Mouse (Mus musculus): ENCODE results near the gene Fam219b.

GRCm38 (mm10) chr9:57522861-57523246, 14.5 kb upstream of the Fam219b start:
- no peak for TF ChIP-seq TAL1 (IDR thresholded peaks at IDR 0.05; ENCODE audit: low read length)
- TF ChIP-seq GATA1 (IDR thresholded peaks at IDR 0.05; ENCODE audit: low read length): no peak
